Mouse (Mus musculus) thymus, postnatal 0 days (tissue): ENCODE measurements around the gene Hsf5. TPM values are rescaled to one million over a fixed set of nuclear protein-coding genes. Genes with fewer than 3 reads are reported as not detected.
A peak's percentile ranks its signal among the peaks of the same experiment; 100 is the strongest.

Source experiments
- DNase-seq: peaks from one replicate; pipeline ENCODE4 v3.0.0-alpha.2; 2015; ENCODE audit warnings: low spot score
- polyA plus RNA-seq: library from polyadenylated mRNA; unstranded; fragments of >200 nt; fragmentation: Nextera tagmentation; extraction: Ambion mirVana; gene quantifications from 2 replicates; pipeline ENCODE4 v1.2.1, GENCODE M21; 2015

Gene Hsf5
- polyA plus RNA-seq = 0.10 and 0.12 TPM in 2 replicates

- no peak for DNase-seq
Observed at GRCm38 (mm10) chr11:87616790-87617474, at the start of gene Hsf5. Hsf5 (plus strand) TSS chr11:87617164.

- no peak for DNase-seq
Observed at GRCm38 (mm10) chr11:87568255-87568953, 48.6 kb upstream of the Hsf5 start, which contains the start of gene Sept4. Sept4 (plus strand) TSS chr11:87568903.

GRCm38 (mm10) chr11:87570743-87571142 is 46.2 kb upstream of the Hsf5 start:
- no peak for DNase-seq

GRCm38 (mm10) chr11:87571361-87571950 is 45.5 kb upstream of the Hsf5 start:
- no peak for DNase-seq

GRCm38 (mm10) chr11:87573751-87574150 is 43.2 kb upstream of the Hsf5 start:
- no peak for DNase-seq

GRCm38 (mm10) chr11:87574520-87575180 is 42.3 kb upstream of the Hsf5 start:
- no peak for DNase-seq

GRCm38 (mm10) chr11:87577601-87578248 is 39.2 kb upstream of the Hsf5 start:
- DNase-seq = no peak

- peak; percentile 67 for DNase-seq
Observed at GRCm38 (mm10) chr11:87578249-87578962, 38.6 kb upstream of the Hsf5 start.

- peak; percentile 42 for DNase-seq
Observed at GRCm38 (mm10) chr11:87578963-87579601, 37.9 kb upstream of the Hsf5 start.

GRCm38 (mm10) chr11:87579713-87580112 is 37.3 kb upstream of the Hsf5 start:
- no peak for DNase-seq

GRCm38 (mm10) chr11:87580543-87581085 is 36.4 kb upstream of the Hsf5 start:
- DNase-seq = no peak

- no peak for DNase-seq
Observed at GRCm38 (mm10) chr11:87581161-87581865, 35.7 kb upstream of the Hsf5 start.

GRCm38 (mm10) chr11:87581933-87582710 is 34.8 kb upstream of the Hsf5 start:
- DNase-seq = no peak

GRCm38 (mm10) chr11:87583291-87584034 is 33.5 kb upstream of the Hsf5 start:
- DNase-seq = no peak

GRCm38 (mm10) chr11:87584711-87585505 is 32.1 kb upstream of the Hsf5 start:
- DNase-seq = no peak

- DNase-seq = no peak
Observed at GRCm38 (mm10) chr11:87587211-87587874, 29.6 kb upstream of the Hsf5 start.
